Mouse (Mus musculus) liver, postnatal 0 days (tissue): ENCODE measurements at regions not wholly inside any gene's neighbourhood (a gene's known extent, or its start where the extent isn't known, plus 50 kb on each side); places are given as distances from the start of the nearest gene placed in this dataset.

Experiments
- CTCF ChIP-seq: sonication (generic); IDR thresholded peaks from 2 replicates; pipeline ENCODE4 v1.5.1; 2016; ENCODE audit warnings: antibody characterized with exemption, low read depth
- EP300 ChIP-seq: IDR thresholded peaks from 2 replicates; pipeline ENCODE4 v1.6.1; 2016; ENCODE audit warnings: antibody characterized with exemption, low read depth, mild to moderate bottlenecking

DNA sequence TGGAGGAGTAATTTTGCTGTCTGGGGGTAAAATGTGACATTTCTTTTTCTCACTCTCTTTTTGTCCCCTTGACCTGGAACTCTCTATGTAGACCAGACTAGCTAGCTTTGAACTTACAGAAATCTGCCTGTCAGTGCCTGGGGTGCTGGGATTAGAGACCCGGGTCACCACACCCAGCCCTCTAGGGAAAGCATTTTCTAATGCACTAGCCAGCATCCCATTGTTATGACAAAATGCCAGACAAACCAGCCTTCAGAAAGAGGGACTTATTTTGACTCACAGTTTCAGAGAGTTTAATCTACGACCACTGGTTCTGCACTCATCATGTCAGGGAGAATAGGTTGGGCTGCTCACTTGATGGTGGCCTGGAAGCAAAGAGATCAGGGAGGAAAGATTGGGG is 240.4 kb downstream of the Enc1 start:
- no peak for TF ChIP-seq CTCF
- no peak for TF ChIP-seq EP300
